Mouse (Mus musculus) liver, embryonic 14.5 days (tissue): ENCODE data around the gene Gdpd4. TPM values are rescaled to one million over a fixed set of nuclear protein-coding genes. Genes with fewer than 3 reads are reported as not detected.

ENCODE experiments used
- ATAC-seq: fragments of 200-750 bp; cut with Nextera tagmentation; 2 replicates; pipeline ENCODE4 v1.8.0; 2017; ENCODE audit warnings: moderate number of reproducible peaks, mild to moderate bottlenecking, moderate library complexity; ENCODE audit not compliant: insufficient read depth
- DNase-seq, 3 experiments: peaks; one replicate each; pipeline ENCODE4 v3.0.0-alpha.2; 2012 to 2013; ENCODE audit warnings: low read depth in 3 of 3, low spot score in 3 of 3
- H3K27ac ChIP-seq: fragments of 300-500 bp; sonication (generic); 2 replicates; pipeline ENCODE4 v1.5.1; 2014; ENCODE audit warnings: moderate library complexity, mild to moderate bottlenecking, control low read depth, inconsistent platforms
- H3K27me3 ChIP-seq: fragments of 300-500 bp; sonication (generic); 2 replicates; pipeline ENCODE4 v1.6.1; 2014; ENCODE audit warnings: mild to moderate bottlenecking, low read length, moderate library complexity; ENCODE audit not compliant: control insufficient read depth, insufficient read depth
- H3K36me3 ChIP-seq: fragments of 300-500 bp; sonication (generic); replicated peaks from 2 replicates; pipeline ENCODE4 v1.6.1; 2014; ENCODE audit warnings: low read depth; ENCODE audit not compliant: control insufficient read depth, insufficient read depth
- H3K4me1 ChIP-seq, 2 experiments: fragments of 200-500 bp in 1 of 2; fragments of 300-500 bp in 1 of 2; sonication (generic) in 1 of 2; replicated peaks; 2 replicates each; pipeline ENCODE4 v1.6.1; 2012 to 2014; ENCODE audit warnings: antibody characterized with exemption in 1 of 2, inconsistent platforms in 1 of 2, low read length in 1 of 2; ENCODE audit not compliant: control insufficient read depth in 2 of 2, insufficient read depth in 2 of 2
- H3K4me2 ChIP-seq: fragments of 300-500 bp; sonication (generic); 2 replicates; pipeline ENCODE4 v1.6.1; 2014; ENCODE audit warnings: low read depth, mild to moderate bottlenecking, control low read depth, moderate library complexity
- H3K4me3 ChIP-seq, 2 experiments: fragments of 200-500 bp in 1 of 2; fragments of 300-500 bp in 1 of 2; sonication (generic) in 1 of 2; 2 replicates each; pipeline ENCODE4 v1.5.1; 2012 to 2014; ENCODE audit warnings: low read depth in 2 of 2, low read length in 2 of 2, mild to moderate bottlenecking in 2 of 2, control low read depth in 1 of 2, inconsistent platforms in 1 of 2, moderate library complexity in 1 of 2; ENCODE audit not compliant: insufficient read depth in 1 of 2
- H3K9ac ChIP-seq: fragments of 300-500 bp; sonication (generic); replicated peaks from 2 replicates; pipeline ENCODE4 v1.6.1; 2014; ENCODE audit warnings: mild to moderate bottlenecking, control low read depth, moderate library complexity
- H3K9me3 ChIP-seq: fragments of 300-500 bp; sonication (generic); 2 replicates; pipeline ENCODE4 v1.6.1; 2016; ENCODE audit warnings: low read length, mixed read lengths; ENCODE audit not compliant: control insufficient read depth
- CTCF ChIP-seq: IDR thresholded peaks from 2 replicates; pipeline ENCODE4 v1.5.1; 2016; ENCODE audit warnings: antibody characterized with exemption, low read depth, control low read depth
- EP300 ChIP-seq: IDR thresholded peaks from 2 replicates; pipeline ENCODE4 v1.6.1; 2016; ENCODE audit warnings: antibody characterized with exemption, low read depth
- WGBS: fragments of 180-500 bp; shearing (Covaris S2); extraction: QIAGEN DNeasy Blood & Tissue Kit; methylation state at CpG from one replicate; pipeline ENCODE4 v1.1.7; 2014; ENCODE audit not compliant: insufficient replicate concordance; 5-methylcytosine and 5-hydroxymethylcytosine counted together
- polyA plus RNA-seq, 2 experiments: library from polyadenylated mRNA; depleted of rRNA in 1 of 2; stranded (reverse) in 1 of 2; unstranded in 1 of 2; fragments of >200 nt; fragmentation: Nextera tagmentation in 1 of 2; extraction: Ambion mirVana in 1 of 2; gene quantifications; 2 replicates each; pipeline versions ENCODE4 v1.2.1 to v1.2.3; 2012 to 2014

Gdpd4 gene
- polyA plus RNA-seq, 2 experiments: not detected

DNA sequence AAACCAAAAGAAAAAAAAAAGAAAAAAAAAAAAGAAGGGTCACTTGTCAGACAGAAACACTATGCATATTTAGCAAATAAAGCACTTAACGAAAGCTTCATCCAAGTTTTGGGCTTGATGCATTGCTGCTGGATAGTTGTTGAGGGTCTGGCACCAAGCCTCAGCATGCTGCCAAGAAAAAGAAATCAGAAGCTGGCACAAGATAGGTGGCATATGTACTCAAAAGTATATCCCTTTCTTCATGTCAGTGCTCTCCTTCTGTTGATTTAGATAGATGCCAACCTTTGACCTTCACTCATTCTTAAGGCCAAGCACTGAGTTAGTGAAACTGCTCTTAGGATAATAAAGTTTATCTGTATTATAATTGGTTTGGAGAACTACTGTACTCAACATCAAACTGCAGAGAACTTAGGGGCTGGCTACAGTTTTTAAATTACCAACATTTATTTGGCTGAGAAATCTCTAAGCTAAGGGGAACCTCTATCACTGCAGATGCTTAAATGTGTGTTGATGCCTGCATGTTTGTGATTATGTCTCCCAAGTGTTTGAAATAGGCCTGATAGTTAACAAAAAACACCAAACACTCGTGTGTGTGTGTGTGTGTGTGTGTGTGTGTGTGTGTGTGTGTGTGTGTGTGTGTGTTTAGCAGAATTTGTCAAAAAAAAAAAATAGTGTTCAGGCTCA, 4.8 kb upstream of the Gdpd4 start:
- 54% methylated on average over 2 of the region's 2 CpGs for WGBS
- Histone ChIP-seq H3K4me3 (no peak overlapping the region), H3K9me3 (no peaks in the 10 kb centered on the region), H3K27me3 (no peaks in the 10 kb centered on the region), H3K27ac (no peak overlapping the region), H3K4me2 (no peak overlapping the region), H3K9ac (no peak overlapping the region), H3K36me3 (no peaks in the 10 kb centered on the region), H3K4me1 (no peaks in the 10 kb centered on the region)
- no peak for DNase-seq
- no peak for ATAC-seq
- no peak for TF ChIP-seq EP300
- no peak for TF ChIP-seq CTCF

DNA sequence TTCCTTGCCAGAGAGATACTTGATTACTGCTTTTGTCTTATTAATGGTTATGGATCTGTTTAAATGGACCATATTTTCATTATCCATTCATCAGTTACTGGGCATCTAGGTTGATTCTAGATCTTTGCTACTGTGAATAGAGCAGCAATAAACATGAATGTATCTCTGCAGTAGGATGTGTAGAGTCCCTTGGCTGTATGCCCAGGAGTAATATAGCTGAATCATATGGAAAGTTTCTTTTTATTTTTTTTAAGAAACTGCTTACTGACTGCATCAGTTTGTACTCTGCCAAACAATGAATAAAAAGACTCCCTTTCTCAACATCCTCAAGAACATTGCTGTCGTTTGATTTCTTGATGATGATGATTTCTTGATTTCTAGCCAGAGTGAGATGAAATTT, 6.1 kb downstream of the Gdpd4 start:
- Histone ChIP-seq H3K27me3 (no peaks in the 10 kb centered on the region), H3K36me3 (no peaks in the 10 kb centered on the region), H3K4me1 (no peaks in the 10 kb centered on the region), H3K9ac (no peak overlapping the region), H3K4me3 (no peak overlapping the region), H3K4me2 (no peak overlapping the region), H3K9me3 (no peaks in the 10 kb centered on the region), H3K27ac (no peak overlapping the region)
- no peak for DNase-seq
- TF ChIP-seq CTCF: no peak
- no peak for ATAC-seq
- 67% methylated on average over 1 of the region's 1 CpGs for WGBS

DNA sequence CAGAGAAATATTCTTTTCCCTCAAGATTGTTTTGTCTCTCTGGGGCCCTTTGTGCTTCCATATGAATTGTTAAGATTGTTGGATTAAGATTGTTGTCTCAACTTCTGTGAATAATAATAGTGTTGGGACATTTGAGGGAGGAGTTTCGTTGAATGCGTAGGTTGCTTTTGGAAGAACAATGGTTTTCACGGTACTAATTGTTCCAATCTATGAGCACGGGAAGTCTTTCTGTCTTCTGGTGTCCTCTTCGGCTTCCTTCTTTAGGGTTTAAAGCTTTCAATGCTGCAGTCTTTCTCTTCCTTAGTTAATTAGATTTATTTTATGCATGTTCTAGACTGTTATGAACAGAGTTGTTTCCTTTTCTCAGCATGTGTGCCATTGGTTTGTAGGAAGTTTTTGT, 7.2 kb downstream of the Gdpd4 start:
- H3K9ac ChIP-seq: no peak overlapping the region
- ATAC-seq (no peak), DNase-seq (no peak)
- H3K27ac ChIP-seq: no peak overlapping the region
- 71% methylated on average over 5 of the region's 5 CpGs for WGBS
- TF ChIP-seq CTCF: no peak
- no peak for TF ChIP-seq EP300
- no peak overlapping the region for H3K4me3 ChIP-seq
- no peaks in the 10 kb centered on the region for H3K4me1 ChIP-seq
- H3K36me3 ChIP-seq: no peaks in the 10 kb centered on the region
- H3K4me2 ChIP-seq: no peak overlapping the region
- no peaks in the 10 kb centered on the region for H3K27me3 ChIP-seq
- H3K9me3 ChIP-seq: no peaks in the 10 kb centered on the region

DNA sequence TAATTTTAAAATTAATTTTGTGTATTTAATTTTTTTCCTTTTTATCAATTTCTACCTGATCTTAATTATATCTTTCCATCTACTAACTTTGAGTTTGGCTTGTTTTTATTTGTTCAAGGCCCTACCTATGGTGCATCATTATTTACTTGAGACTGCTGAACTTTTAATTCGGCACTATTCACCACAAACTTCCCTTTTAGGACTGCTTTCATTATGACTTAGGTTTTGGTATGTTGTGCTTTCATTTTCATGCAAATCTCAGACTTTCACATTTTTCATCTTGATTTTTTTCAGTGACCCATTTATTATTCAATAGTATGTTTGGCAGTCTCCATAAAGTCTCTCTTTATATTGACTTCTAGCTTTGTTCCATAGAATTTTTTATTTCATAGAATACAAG, 24.7 kb downstream of the Gdpd4 start:
- Histone ChIP-seq H3K27me3 (no peaks in the 10 kb centered on the region), H3K4me1 (no peaks in the 10 kb centered on the region), H3K9ac (no peak overlapping the region), H3K27ac (no peak overlapping the region), H3K9me3 (no peaks in the 10 kb centered on the region), H3K36me3 (no peaks in the 10 kb centered on the region), H3K4me3 (no peak overlapping the region), H3K4me2 (no peak overlapping the region)
- ATAC-seq: no peak
- WGBS: 33% methylated on average over 1 of the region's 1 CpGs
- no peak for TF ChIP-seq CTCF
- no peak for TF ChIP-seq EP300
- DNase-seq: no peak

DNA sequence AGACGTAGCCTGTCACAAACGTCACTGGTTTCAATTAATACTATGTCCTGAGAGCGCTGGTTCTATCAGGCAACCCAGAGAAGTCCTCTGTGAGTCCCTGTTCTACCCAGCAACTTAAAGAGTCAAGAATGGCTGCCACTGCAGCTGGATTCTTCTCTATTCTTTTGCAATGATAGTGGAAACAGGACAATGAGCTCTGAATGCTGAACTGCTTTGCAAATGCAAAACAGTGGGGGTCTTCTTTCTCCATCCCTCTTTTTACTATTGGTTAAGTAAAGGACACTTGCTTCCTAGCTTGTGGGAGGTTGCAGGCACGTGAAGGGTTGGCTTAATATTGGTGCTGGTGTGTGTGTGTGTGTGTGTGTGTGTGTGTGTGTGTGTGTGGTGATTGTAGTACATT, 52.7 kb downstream of the Gdpd4 start:
- no peaks in the 10 kb centered on the region for H3K4me1 ChIP-seq
- no peak for ATAC-seq
- H3K4me3 ChIP-seq: no peak overlapping the region
- no peaks in the 10 kb centered on the region for H3K36me3 ChIP-seq
- WGBS: 32% methylated on average over 4 of the region's 4 CpGs
- H3K9me3 ChIP-seq: no peaks in the 10 kb centered on the region
- H3K27ac ChIP-seq: no peak overlapping the region
- TF ChIP-seq EP300 (no peak), CTCF (no peak)
- H3K4me2 ChIP-seq: no peak overlapping the region
- no peak for DNase-seq
- no peaks in the 10 kb centered on the region for H3K27me3 ChIP-seq
- H3K9ac ChIP-seq: no peak overlapping the region
